Mouse (Mus musculus) gastrocnemius, postnatal 4 days (tissue): ENCODE measurements at regions not wholly inside any gene's neighbourhood (a gene's known extent, or its start where the extent isn't known, plus 50 kb on each side); places are given as distances from the start of the nearest gene placed in this dataset.

Experiments
- DNase-seq, 2 experiments: peaks; one replicate each; pipeline ENCODE4 v3.0.0; 2021 to 2022; ENCODE audit warnings: low spot score in 2 of 2, mixed read lengths in 2 of 2

DNA sequence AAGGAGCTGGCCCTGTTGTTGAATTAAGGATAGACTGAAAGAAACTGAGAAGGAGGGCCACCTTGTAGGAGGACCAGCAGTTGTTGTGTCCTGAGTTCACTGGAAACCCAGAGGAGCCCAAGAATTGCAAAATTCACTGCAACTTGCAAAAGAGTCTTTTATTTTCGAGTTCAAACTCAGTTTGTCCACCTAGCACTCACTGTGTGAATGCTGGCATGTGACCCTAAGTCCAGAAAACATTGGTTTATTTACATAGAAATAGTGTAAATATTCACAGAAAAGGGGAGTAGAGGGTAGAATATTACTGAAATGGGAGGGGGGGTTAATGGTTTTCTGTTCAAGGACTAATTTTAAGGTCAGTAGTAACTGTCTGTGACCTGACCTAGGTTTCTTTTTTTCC lies 394.7 kb downstream of the 4933405O20Rik start:
- DNase-seq: no peak

DNA sequence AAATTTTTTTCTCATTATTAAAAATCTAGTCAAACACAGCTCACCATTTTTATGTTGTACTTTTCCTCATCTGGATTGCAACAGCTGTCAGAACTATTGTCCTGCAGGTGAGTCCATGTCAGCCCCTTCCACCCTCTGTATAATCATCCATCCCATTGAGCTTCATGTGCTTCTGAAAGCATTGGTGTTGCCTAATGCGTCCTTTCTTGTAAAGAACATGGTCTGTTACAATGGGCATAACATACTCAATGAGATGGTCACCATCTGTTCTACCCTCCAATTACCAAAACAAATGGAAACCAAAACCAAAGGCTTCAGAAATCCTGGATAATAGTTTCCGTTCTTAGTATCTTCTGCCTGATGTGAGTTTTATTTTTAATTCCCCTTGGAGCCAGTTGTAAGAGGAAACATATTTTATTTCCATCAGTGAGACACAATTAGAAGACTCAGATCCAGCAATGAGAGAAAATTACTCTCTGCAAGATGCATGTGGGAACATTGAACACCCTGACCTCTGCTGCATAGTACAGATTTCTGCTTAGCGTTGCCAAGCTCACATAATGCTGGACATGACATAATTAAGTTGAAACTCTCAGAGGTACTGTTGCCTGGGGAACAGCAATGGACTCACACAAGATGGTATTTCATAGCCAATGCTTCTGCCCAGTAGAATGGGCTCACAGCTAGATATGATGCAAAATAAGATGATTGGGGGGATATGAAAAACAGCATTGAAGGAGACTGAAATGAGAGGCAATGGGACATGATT lies 443.1 kb downstream of the 4933405O20Rik start:
- no peak for DNase-seq

DNA sequence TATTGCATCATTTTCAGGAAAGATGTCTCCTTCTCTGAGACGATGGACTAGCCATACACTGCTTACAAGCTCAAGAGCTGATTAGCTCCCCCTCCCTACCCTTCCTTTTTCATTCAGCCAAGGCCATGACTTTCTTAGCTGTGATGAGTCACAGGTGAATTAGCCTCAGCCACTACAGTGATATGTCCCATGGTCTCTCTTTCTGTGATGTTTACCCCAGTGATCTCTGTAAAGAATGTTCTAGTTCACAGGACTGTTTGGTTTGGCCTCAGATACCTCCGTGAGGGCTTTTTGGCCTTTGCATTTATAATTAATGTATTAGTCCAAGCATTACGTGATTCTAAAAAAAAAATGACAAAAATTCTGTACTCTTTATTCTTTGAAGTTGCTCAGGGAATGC lies 452.5 kb downstream of the 4933405O20Rik start:
- DNase-seq: no peak

DNA sequence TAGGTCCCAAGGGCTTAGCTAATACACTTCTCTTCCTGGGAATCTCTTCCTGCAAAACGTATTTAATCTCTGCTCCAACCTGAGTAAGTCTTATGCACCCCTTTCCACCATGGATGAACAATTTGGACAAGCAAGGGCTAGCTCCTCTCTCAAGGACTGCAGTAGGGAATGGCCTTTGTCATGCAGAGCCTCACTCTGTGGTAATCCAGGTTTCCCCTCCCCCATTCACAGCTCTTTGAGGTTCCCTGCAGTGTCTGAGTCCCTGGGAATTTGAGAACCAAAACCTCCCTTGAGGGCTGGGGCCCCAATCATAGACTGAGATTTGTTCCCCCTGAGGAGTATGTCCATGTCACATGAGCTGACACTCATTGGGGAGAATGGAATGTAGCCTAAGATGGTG lies 442.5 kb upstream of the Ano5 start:
- DNase-seq: no peak

DNA sequence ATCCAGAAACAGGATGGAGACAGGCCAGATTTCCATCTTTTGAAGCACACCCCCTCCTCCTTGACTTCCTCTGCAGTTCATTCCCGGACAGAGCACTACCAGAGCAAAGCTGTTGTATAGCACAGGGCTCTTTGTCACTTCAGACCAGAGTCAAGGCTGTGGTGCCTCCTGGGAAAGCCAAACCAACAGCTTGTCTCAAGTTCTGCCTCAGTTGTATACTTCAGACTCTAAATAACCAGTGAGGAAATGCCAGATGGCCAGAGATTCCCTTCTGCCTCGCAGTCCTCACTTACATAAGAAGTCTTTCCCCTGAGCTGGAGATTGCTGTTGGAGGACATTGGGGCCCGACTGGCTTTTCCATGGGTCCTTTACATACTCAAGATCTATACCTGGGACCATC lies 417.1 kb upstream of the Ano5 start:
- DNase-seq: no peak

DNA sequence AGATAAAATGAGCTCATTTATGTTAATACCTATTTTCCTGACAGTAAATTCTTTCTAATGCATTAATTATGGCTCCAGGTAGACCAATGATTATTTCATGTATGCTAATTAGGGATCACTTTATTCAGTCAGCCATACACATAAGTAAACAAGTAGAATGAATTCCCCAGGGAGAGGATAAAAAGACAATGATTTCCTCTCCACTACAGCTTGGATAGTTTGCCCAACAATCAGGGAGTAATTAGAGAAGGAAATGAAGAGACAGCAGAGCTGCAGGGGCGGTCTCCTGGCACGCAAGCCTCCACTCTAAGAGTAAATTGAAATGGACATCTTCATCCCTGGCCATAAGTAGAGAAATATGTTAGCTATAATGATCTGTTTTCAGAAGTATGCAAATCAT lies 409.7 kb upstream of the Ano5 start:
- DNase-seq: no peak

DNA sequence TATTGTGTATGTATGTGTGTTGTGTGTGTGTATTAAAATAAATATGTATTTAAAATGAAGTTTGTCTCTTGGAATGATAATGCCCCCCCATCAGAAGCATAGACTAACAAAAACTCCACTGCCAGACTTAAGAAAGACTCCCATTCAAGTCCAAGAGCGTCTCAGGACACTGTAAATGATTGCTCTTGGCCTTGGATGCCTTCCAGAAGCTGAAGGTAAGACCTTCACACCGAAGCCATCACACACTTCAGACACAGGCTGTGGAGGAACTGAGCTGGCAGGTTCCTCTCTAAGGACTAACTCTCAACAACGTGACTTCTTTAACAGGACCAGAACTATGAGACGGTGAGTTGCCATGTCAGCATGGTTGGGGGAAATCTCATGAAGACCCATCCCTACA lies 370.0 kb upstream of the Ano5 start:
- DNase-seq: no peak

DNA sequence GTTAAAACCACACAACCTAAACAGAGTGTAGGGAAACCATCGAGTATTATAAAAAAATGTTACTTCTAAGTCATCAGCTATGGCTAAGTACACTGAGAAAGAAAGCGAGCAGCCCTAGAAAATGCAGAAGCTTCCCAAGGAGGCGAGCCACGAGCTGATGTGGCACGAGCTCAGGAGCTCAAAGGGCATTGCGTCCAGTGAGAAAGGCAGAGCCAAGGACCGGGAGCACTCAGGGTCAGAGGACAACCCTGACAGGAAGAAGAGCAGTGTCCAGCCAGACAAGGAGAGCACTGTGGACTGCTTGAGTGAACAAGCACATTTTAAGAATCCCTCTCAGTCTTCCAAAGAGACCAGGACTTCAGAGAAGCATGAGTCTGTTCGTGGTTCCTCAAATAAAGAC lies 335.6 kb upstream of the Ano5 start:
- no peak for DNase-seq

DNA sequence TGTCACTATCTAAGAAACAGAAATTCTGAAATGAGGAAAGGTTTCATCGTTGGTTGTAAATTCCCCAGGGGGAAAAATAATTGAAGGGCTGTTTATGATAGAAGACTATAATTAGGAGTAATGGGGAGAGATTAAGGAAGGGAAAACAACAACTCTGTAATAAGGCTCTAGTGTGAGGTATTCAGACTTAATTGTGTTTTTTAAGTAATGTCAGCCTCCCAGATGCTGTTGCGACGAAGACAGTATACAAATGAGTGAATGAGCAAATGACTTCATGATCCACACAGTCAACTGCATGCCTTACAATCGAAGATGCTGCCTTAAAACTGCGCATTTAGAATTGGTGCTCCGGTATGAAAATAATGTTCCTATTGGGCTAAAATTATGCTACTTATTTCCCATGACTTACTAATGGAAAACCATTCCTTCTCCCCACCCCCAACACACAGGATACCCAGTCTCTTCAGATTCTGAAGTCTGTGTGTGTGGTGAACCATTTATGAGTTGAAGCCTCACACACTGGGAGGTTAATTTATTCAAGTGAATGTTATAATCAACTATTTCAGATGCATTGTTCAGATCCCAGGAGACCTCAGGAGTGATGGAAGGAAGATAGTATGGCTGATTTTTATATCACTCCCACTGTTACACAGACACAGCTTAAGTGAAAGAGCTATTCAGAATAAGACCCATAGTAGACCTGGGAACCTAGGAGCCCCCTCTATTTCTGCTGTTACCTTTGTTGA lies 295.2 kb upstream of the Ano5 start:
- no peak for DNase-seq

DNA sequence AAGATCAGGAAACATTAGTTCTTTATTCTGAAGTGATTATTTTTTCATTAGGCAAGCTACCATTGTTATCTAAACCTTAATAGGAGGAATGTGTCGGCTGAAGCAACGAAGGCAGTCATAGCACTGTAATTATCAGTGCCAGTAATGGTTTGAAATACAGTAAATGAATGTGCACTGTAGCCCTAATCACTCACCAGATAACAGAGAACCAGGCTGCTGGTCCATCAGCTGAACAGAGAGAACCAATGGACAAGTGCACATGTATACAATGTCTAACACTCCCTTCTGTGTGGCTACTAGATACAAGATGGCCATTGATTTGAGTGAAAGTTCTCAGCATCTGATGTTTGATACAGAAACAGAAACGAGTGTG lies 294.6 kb upstream of the Ano5 start:
- DNase-seq: no peak

DNA sequence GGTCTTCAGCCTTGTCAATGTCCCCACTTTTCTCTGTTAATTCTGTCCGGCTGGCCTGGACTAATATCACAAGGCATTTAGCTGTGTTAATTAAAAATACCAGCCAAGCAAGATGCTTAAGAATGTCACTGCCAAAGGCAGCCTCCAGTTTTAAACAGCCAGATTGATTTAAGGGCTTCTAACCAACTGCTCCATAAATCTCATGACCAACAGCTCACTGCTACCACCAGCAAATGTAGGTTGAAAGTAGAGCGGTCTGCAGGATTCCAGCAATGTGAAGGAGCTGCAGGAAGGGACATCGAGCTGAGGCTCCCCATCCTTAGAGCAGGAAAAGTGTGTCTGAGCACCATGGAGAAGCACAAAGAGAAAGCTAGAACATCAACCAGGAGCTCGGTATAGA lies 289.5 kb upstream of the Ano5 start:
- no peak for DNase-seq

DNA sequence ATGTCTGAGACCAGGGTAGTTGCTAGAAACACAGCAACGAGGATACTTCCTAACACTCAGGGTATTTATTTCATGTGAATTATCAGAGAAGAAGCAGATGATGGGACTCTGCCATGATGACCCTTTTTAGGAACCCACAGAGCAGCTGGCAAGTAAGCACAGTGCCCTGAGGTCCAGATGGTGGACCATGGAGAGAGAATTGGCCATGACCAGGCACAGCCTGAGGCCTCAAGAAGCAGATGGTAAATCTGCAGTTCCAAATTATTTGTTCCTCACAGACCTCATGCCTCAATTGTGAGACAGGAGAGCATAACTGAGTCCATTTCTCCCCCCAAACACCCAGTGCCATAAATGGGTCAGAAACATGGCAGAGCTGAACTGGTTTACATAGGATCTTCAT lies 289.0 kb upstream of the Ano5 start:
- DNase-seq: no peak

DNA sequence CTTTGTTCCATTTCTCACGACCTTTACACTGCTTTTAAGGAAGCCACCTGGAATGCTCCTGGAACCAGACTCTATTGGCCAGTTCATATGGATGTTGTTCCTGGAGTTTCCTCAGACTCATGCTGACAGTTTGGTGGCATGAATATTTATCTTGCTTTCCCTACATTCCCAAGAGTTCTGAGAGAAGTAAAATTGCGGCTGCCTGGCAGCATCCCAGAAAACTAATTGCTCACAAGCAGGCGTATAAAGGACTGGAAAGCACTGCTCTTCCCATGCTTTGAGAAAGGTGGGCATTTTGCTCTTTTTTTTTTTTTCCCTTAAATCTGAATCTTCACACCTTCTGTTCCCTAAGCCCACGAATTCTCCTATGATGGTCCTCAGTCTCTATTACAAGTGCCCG lies 283.7 kb upstream of the Ano5 start:
- DNase-seq: no peak

DNA sequence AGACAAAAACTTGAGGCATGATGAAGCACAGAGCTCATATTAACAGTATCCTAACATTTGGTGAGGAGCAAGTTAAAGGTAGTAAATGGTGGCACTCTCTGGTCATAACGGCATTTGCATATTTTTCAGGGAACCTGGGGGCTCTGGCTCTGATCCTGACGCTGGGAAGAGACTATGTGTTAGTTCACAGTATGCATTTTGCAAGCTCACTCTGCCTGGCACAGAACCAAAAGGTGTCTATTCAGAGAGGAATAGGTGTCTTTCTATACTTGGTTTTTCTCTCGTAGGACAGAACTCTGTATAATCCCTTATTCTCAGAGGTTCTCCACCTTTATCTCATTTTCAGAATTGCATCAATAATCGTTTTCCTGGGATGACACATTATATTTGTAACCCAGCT lies 276.2 kb upstream of the Ano5 start:
- DNase-seq: no peak

DNA sequence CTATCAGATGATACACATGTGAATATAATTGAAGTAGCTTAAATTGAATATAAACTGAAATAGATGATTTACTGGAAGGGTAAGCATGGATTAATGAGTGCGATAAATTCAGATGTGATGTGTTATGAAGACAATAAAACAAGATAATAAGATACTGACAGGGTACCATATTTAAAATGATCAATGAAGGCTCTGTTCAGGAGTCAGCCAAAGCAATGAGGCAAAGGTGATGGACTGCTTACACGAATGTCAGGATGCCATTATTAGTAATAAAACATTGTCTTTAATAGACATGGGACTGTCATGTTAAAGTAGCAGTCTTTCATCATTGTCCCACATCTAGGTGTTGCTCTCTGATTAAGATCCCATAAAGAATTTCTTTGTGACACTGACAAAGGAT lies 263.1 kb upstream of the Ano5 start:
- DNase-seq: no peak

DNA sequence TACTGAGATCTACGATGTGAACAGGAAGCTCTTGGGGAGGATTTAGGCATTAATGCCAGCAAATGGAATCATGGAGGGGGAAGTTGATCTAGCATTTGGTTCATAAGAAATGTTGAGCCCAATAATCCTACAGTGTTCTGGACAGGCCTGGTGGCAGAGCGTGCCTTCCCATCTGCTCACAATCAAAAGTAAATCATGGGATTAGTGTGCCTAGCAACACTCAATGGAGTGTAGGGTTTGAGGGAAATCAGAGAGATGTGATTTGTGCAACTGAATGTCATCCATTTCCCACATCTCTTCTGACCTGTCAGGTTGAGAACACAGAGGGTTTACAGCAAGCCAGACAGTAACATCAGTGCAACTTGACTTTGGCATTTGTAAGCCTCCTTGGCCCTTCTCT lies 256.4 kb upstream of the Ano5 start:
- no peak for DNase-seq

DNA sequence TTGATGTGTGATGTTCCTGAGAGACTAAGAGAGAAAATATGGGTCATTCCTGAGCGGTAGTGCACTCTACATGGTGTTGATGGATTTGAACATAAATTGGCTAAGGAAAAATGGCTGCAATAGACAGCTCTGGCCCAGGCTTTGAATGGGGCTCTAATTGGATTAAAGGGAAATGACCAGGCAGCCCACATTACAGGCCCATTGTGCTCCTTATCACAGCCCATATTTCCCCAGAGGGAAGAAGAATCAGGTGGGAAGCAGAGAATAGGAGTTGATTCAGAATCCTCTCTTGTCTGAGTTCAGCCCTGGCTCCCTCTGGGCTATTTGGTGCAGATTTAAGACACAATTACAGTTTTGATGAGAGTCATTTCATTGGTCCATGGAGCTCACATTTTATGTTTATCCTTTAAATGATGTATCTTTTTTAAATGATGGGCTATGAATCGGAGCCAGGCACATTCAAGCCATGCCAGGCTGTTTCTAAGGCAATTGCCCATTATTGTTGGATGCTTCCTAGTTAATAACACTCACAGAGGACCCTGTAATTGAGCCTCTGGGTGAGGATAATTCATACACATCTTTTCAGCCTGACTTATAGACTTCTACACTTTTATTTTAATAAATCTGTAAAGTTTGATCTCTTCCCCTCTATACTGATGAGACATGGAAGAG lies 251.5 kb upstream of the Ano5 start:
- DNase-seq: no peak

DNA sequence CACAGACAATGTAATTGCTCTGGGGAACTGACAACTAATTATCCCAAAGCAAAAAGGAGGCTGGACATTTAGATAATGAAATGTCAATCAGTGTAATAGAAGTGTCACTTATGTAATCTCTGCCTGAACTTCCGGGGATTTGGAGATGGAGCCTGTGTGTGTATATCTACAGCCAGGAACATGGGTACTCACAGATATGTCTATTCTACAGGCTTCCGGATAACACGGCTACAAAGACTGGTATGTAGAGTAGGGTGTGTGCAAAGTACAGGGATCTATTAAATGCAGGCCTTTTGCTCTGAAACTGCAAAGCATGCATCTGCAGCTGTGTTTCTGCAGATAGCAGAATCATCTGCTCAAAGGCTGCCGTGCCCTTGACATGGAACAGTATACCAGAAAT lies 246.7 kb upstream of the Ano5 start:
- DNase-seq: no peak

DNA sequence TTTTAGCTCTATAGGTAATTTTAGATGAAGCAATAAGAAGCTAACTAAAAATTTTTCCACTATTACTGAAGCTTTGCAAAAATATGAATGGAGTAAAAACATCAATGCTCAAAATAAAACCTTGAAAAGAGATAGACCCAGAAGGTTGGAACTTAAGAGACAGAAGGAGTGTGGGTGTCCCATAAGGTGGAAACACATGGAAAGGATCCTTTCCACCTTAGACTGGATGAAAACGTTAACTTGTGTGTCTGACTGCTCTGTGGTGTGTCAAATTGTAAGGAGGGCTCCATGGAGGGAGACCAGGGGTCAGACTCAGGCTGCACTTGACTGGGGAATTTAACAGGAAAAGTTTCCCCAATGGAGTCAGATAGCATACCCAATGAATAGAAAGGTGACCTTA lies 244.9 kb upstream of the Ano5 start:
- no peak for DNase-seq

DNA sequence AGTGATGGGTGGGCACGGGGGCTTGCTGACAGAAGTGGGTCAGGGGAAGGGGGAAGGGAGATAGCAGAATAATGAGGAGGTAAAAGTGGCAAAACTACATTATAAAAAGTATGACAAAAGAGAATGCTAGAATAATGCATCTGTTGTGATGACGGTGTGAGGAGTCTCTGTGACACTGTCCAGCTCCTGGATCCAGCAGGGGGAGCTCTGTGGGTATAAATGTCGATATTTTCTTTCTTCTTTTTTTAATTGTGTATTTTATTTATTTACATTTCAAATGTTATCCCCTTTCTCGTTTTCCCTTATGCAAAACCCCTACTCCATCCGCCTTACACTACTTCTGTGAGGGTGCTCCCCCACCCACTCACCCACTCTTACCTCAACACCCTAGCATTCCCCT lies 243.9 kb upstream of the Ano5 start:
- DNase-seq: no peak

DNA sequence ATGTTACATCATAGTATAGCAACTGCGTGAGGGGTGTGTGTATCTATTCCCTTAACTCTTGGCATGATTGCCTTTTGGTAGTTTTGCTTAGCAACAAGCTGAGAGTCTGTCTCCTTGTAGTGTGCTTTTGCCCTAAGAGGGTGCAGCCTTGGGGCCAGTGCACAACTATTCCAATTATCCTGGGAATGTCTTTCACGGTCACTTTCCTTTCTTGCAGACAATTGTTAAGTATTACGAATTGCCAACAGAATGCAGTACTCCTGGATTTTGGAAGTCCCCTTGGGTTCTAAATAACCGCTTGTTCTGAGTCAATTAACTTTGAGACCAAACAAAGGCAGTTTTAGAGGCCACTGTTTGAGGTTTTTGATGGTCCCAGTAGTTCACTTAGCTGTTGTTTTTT lies 242.1 kb upstream of the Ano5 start:
- no peak for DNase-seq

DNA sequence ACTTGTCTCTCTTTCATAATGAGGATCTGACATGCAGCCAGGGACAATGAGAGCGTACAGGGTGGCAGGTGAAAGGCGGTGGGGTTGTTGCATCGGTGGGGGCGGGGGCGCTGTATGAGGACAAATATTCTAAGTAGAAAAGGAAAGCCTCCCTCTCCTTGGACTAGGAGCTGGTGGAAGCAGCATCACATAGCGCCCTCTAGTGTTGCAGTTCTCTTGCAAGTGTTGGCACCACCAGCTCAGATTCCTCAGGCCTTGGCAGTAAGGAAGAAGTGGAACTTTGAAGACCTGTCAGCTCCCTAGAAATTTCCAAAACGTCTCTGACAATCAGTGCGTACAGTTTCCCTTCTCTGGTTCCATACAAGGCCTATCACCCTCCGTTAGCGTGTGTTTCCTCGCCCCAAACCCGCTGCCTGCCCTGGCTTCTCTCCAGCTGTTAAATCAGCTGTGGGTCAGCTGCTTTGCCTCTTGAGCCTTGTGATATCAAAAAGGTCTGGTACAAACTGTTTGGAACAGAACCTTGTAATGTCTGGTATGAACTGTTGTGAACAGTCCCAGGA lies 240.2 kb upstream of the Ano5 start:
- DNase-seq: peak; percentile 20 to 60
